ENCODE assay signal across 8 mouse cellular contexts in genomic region chr5:38091046-38091965, GRCm38 (mm10). TPM values are rescaled to one million over a fixed set of nuclear protein-coding genes. Genes with fewer than 3 reads are reported as not detected.
A peak's percentile ranks its signal among the peaks of the same experiment; 100 is the strongest.
DNase-seq lines count a peak whose midpoint lies in the region; ATAC-seq lines count a peak whose summit lies in the region.
"Had no signal": no experiment of that assay in that cellular context is flagged by ENCODE, and none has a peak within 500 bp of the region (broad histone marks: within the 10 kb centered on the region; RNA-seq: fewer than 3 reads in every experiment).

No protein-coding gene starts in this region.

- H3K9ac ChIP-seq in embryonic facial prominence, embryonic 14.5 days (ENCODE audit: low read depth, low read length), result no peak overlapping the region
- H3K9ac ChIP-seq: heart, embryonic 13.5 days had no signal

- no peak overlapping the region; the same call in 1 of the 2 replicates for H3K4me2 ChIP-seq in embryonic facial prominence, embryonic 14.5 days (ENCODE audit: low read depth, low read length)
- H3K4me2 ChIP-seq: heart, embryonic 13.5 days had no signal

- DNase-seq in left cerebral cortex, adult 11 months (ENCODE audit: low spot score), result peak; percentile 65
- no peak for DNase-seq in left cerebral cortex, adult 8-10 months (ENCODE audit: low spot score in 2 of 2)
- peak; percentile 9 to 37 for DNase-seq in CD8-positive naive resting alpha-beta T cell, adult 2 months (ENCODE audit: low read depth in 2 of 2, low spot score in 2 of 2)
- DNase-seq in NIH3T3 (ENCODE audit: low read depth), result peak; percentile 84
- peak; percentile 87 for DNase-seq in embryonic facial prominence, embryonic 14.5 days (ENCODE audit: low spot score)
- DNase-seq in left cerebral cortex, postnatal 25 days (ENCODE audit: low spot score in 2 of 2), result peak; percentile 54 to 69
- DNase-seq in retina, adult 2 months (ENCODE audit: low read depth, low spot score), result peak; percentile 26

- H3K4me3 ChIP-seq in embryonic facial prominence, embryonic 14.5 days (ENCODE audit: low read depth, low read length), result no peak overlapping the region
- H3K4me3 ChIP-seq: heart, embryonic 13.5 days had no signal

- 64% methylated on average over 8 of the region's 8 CpGs for WGBS in embryonic facial prominence, embryonic 14.5 days

- H3K36me3 ChIP-seq in embryonic facial prominence, embryonic 14.5 days (ENCODE audit: control insufficient read depth, insufficient read depth, low read length), result no peaks in the 10 kb centered on the region
- H3K36me3 ChIP-seq: heart, embryonic 13.5 days had no signal

- no peaks in the 10 kb centered on the region for H3K4me1 ChIP-seq in embryonic facial prominence, embryonic 14.5 days (ENCODE audit: control insufficient read depth, insufficient read depth, low read length)
- H3K4me1 ChIP-seq: heart, embryonic 13.5 days had no signal

- no peak overlapping the region for H3K27ac ChIP-seq in embryonic facial prominence, embryonic 14.5 days (replicated peaks; ENCODE audit: low read depth, low read length)
- H3K27ac ChIP-seq: heart, embryonic 13.5 days had no signal

- no peaks in the 10 kb centered on the region for H3K27me3 ChIP-seq in embryonic facial prominence, embryonic 14.5 days (replicated peaks; ENCODE audit: control insufficient read depth, insufficient read depth, low read length)
- H3K27me3 ChIP-seq: heart, embryonic 13.5 days had no signal

- no peak; the same call in 1 of the 2 replicates for ATAC-seq in embryonic facial prominence, embryonic 14.5 days (ENCODE audit: low read depth)

- no peaks in the 10 kb centered on the region for H3K9me3 ChIP-seq in embryonic facial prominence, embryonic 14.5 days (ENCODE audit: control insufficient read depth, low read length)
- H3K9me3 ChIP-seq: heart, embryonic 13.5 days had no signal

- intact Hi-C loops in left cerebral cortex, postnatal 25 days (cut with DNase I), result loop anchor here (5.0 to 10.0 kb wide), 2 partner anchors 324 to 797 kb away; no protein-coding TSS in a partner anchor

RNA-seq across cellular contexts. Expression of gene Stx18, which starts 52.8 kb away (rescaled TPM):
- total RNA-seq in left cerebral cortex, adult 8-10 months (2022), result 10 to 100 TPM; 33.7 to 39.7 (median 34.8) TPM
- 43.9 and 45.8 TPM in 2 replicates for polyA plus RNA-seq in embryonic facial prominence, embryonic 14.5 days (2014; fragmentation: Nextera tagmentation; extraction: Ambion mirVana)
- total RNA-seq in left cerebral cortex, postnatal 25 days (2021), result 10 to 100 TPM; 36.4 to 41.1 TPM

Comparison
In these comparisons a context has a peak if more than half of its experiments do, and no peak if none do; other contexts are left out.
1. DNase-seq: peak in left cerebral cortex, adult 11 months (single experiment), CD8-positive naive resting alpha-beta T cell, adult 2 months (2 of 2), NIH3T3 (single experiment), embryonic facial prominence, embryonic 14.5 days (single experiment), left cerebral cortex, postnatal 25 days (2 of 2) and retina, adult 2 months (single experiment); none in left cerebral cortex, adult 8-10 months (0 of 2).